Mouse (Mus musculus) megakaryocyte, embryonic 14.5 days (primary cell): Measurements from ENCODE around the gene Samd8. TPM values are rescaled to one million over a fixed set of nuclear protein-coding genes. Genes with fewer than 3 reads are reported as not detected.
A peak's percentile ranks its signal among the peaks of the same experiment; 100 is the strongest.

Experiments used
- H3K27me3 ChIP-seq: replicated peaks from 2 replicates; pipeline ENCODE3; 2012; ENCODE audit warnings: inconsistent platforms
- H3K36me3 ChIP-seq: replicated peaks from 2 replicates; pipeline ENCODE3; 2012; ENCODE audit warnings: low read length, inconsistent platforms, mixed read lengths
- H3K4me1 ChIP-seq: 2 replicates; pipeline ENCODE4 v1.6.1; 2012; ENCODE audit warnings: inconsistent platforms
- H3K4me3 ChIP-seq: replicated peaks from 2 replicates; pipeline ENCODE3; 2012; ENCODE audit warnings: moderate library complexity, mild to moderate bottlenecking, inconsistent platforms
- H3K9me3 ChIP-seq: 2 replicates; pipeline ENCODE4 v1.6.1; 2012; ENCODE audit warnings: inconsistent platforms
- FLI1 ChIP-seq: IDR thresholded peaks from 2 replicates; pipeline ENCODE4 v1.6.1; 2012; ENCODE audit warnings: low read length, inconsistent platforms, mixed read lengths
- GATA1 ChIP-seq: IDR thresholded peaks from 3 replicates; pipeline ENCODE4 v1.6.1; 2012; ENCODE audit warnings: mixed read lengths, low read length, inconsistent platforms, borderline replicate concordance
- polyA plus RNA-seq: library from polyadenylated mRNA; stranded (reverse); fragments of >175 nt; gene quantifications from 2 replicates; pipeline ENCODE4 v1.2.3, GENCODE M21; 2012; ENCODE audit warnings: low replicate concordance; ENCODE audit not compliant: insufficient read depth

Gene Samd8
- polyA plus RNA-seq, 1 experiment: 1.7 TPM

- TF ChIP-seq GATA1 (no peak), FLI1 (no peak)
- Histone ChIP-seq H3K27me3 (peaks cover 45% of the 10 kb centered on the region), H3K9me3 (no peaks in the 10 kb centered on the region), H3K4me3 (no peak overlapping the region), H3K4me1 (peaks cover 23% of the 10 kb centered on the region), H3K36me3 (no peaks in the 10 kb centered on the region)
These were observed 29.7 kb upstream of the Samd8 start for GRCm38 (mm10) chr14:21720430-21721205.

GRCm38 (mm10) chr14:21722021-21722698 lies 28.2 kb upstream of the Samd8 start:
- TF ChIP-seq GATA1 (no peak), FLI1 (no peak)
- Histone ChIP-seq H3K4me3 (no peak overlapping the region), H3K36me3 (no peaks in the 10 kb centered on the region), H3K9me3 (no peaks in the 10 kb centered on the region), H3K4me1 (peaks cover 15% of the 10 kb centered on the region), H3K27me3 (peaks cover 42% of the 10 kb centered on the region)

GRCm38 (mm10) chr14:21729031-21729732 lies 21.1 kb upstream of the Samd8 start:
- no peak overlapping the region for H3K4me3 ChIP-seq
- H3K9me3 ChIP-seq: peaks cover 22% of the 10 kb centered on the region
- no peak for TF ChIP-seq FLI1
- no peak for TF ChIP-seq GATA1
- peaks cover 13% of the 10 kb centered on the region for H3K27me3 ChIP-seq
- peaks cover 3% of the 10 kb centered on the region for H3K36me3 ChIP-seq
- H3K4me1 ChIP-seq: peaks cover 25% of the 10 kb centered on the region

- TF ChIP-seq GATA1 (no peak), FLI1 (no peak)
- H3K4me1 ChIP-seq: peaks cover 22% of the 10 kb centered on the region
- H3K4me3 ChIP-seq: no peak overlapping the region
- peaks cover 3% of the 10 kb centered on the region for H3K36me3 ChIP-seq
- peaks cover 22% of the 10 kb centered on the region for H3K9me3 ChIP-seq
- peaks cover 9% of the 10 kb centered on the region for H3K27me3 ChIP-seq
These were observed 20.4 kb upstream of the Samd8 start for GRCm38 (mm10) chr14:21729936-21730335.

- Histone ChIP-seq H3K27me3 (peaks cover 5% of the 10 kb centered on the region), H3K36me3 (peaks cover 3% of the 10 kb centered on the region), H3K4me1 (peaks cover 25% of the 10 kb centered on the region), H3K9me3 (peaks cover 22% of the 10 kb centered on the region), H3K4me3 (peak overlapping the region; percentile 46)
- TF ChIP-seq GATA1 (no peak), FLI1 (no peak)
These were observed 17.0 kb upstream of the Samd8 start for GRCm38 (mm10) chr14:21733131-21733905.

GRCm38 (mm10) chr14:21740345-21740744 lies 10.0 kb upstream of the Samd8 start:
- no peaks in the 10 kb centered on the region for H3K9me3 ChIP-seq
- H3K27me3 ChIP-seq: peaks cover 29% of the 10 kb centered on the region
- H3K36me3 ChIP-seq: no peaks in the 10 kb centered on the region
- H3K4me3 ChIP-seq: no peak overlapping the region
- TF ChIP-seq FLI1 (no peak), GATA1 (no peak)
- peaks cover 14% of the 10 kb centered on the region for H3K4me1 ChIP-seq

GRCm38 (mm10) chr14:21741314-21741713 lies 9.0 kb upstream of the Samd8 start:
- Histone ChIP-seq H3K4me1 (peaks cover 20% of the 10 kb centered on the region), H3K36me3 (no peaks in the 10 kb centered on the region), H3K4me3 (no peak overlapping the region), H3K27me3 (peaks cover 32% of the 10 kb centered on the region), H3K9me3 (no peaks in the 10 kb centered on the region)
- TF ChIP-seq FLI1 (no peak), GATA1 (no peak)

- Histone ChIP-seq H3K4me1 (peaks cover 25% of the 10 kb centered on the region), H3K27me3 (peaks cover 35% of the 10 kb centered on the region), H3K36me3 (no peaks in the 10 kb centered on the region), H3K4me3 (no peak overlapping the region), H3K9me3 (no peaks in the 10 kb centered on the region)
- TF ChIP-seq GATA1: no peak
- TF ChIP-seq FLI1: no peak
These were observed 8.5 kb upstream of the Samd8 start for GRCm38 (mm10) chr14:21741786-21742185.

- H3K27me3 ChIP-seq: peaks cover 38% of the 10 kb centered on the region
- no peaks in the 10 kb centered on the region for H3K9me3 ChIP-seq
- no peaks in the 10 kb centered on the region for H3K36me3 ChIP-seq
- no peak overlapping the region for H3K4me3 ChIP-seq
- H3K4me1 ChIP-seq: peaks cover 31% of the 10 kb centered on the region
- TF ChIP-seq FLI1: no peak
- TF ChIP-seq GATA1: no peak
These were observed 7.9 kb upstream of the Samd8 start for GRCm38 (mm10) chr14:21742441-21742840.
